Mouse (Mus musculus) ES-E14 (cell line): Measurements from ENCODE around the gene Nme2. TPM values are rescaled to one million over a fixed set of nuclear protein-coding genes. Genes with fewer than 3 reads are reported as not detected.
A peak's percentile ranks its signal among the peaks of the same experiment; 100 is the strongest.

ENCODE experiments used
- DNase-seq: peaks from one replicate; pipeline ENCODE4 v3.0.0-alpha.2; 2013; ENCODE audit warnings: low read depth, low spot score
- H3K27ac ChIP-seq: 2 replicates; pipeline ENCODE4 v1.5.1; 2012; ENCODE audit warnings: low read depth, mild to moderate bottlenecking, low read length, moderate library complexity, mixed read lengths; ENCODE audit not compliant: poor library complexity, insufficient read depth, severe bottlenecking
- H3K36me3 ChIP-seq: 2 replicates; pipeline ENCODE4 v1.6.1; 2012; ENCODE audit warnings: mild to moderate bottlenecking, low read length, moderate library complexity, mixed read lengths; ENCODE audit not compliant: control insufficient read depth, poor library complexity, insufficient read depth, severe bottlenecking
- H3K4me1 ChIP-seq, 2 experiments: fragments of 150-350 bp in 1 of 2; sonication (generic) in 1 of 2; 2 replicates each; pipeline ENCODE4 v1.6.1; 2012; ENCODE audit warnings: low read length in 2 of 2, mild to moderate bottlenecking in 1 of 2, mixed read lengths in 1 of 2; ENCODE audit not compliant: control insufficient read depth in 2 of 2, insufficient read depth in 2 of 2, poor library complexity in 1 of 2
- H3K4me3 ChIP-seq, 2 experiments: fragments of 150-350 bp in 1 of 2; sonication (generic) in 1 of 2; 2 replicates each; pipeline ENCODE4 v1.5.1; 2012; ENCODE audit warnings: low read length in 2 of 2, low read depth in 1 of 2, mild to moderate bottlenecking in 1 of 2, mixed read lengths in 1 of 2; ENCODE audit not compliant: insufficient read depth in 1 of 2, poor library complexity in 1 of 2, severe bottlenecking in 1 of 2
- H3K9ac ChIP-seq: 2 replicates; pipeline ENCODE4 v1.6.1; 2012; ENCODE audit warnings: low read depth, mild to moderate bottlenecking, low read length, mixed read lengths; ENCODE audit not compliant: poor library complexity, insufficient read depth, severe bottlenecking
- H3K9me3 ChIP-seq: fragments of 150-350 bp; sonication (generic); 2 replicates; pipeline ENCODE4 v1.6.1; 2012; ENCODE audit warnings: low read depth, mild to moderate bottlenecking, low read length; ENCODE audit not compliant: control insufficient read depth, insufficient read depth
- CHD2 ChIP-seq: IDR thresholded peaks from 2 replicates; pipeline ENCODE4 v1.6.1; 2014; ENCODE audit warnings: mild to moderate bottlenecking, low read depth, low read length, inconsistent platforms
- HCFC1 ChIP-seq: IDR thresholded peaks from 2 replicates; pipeline ENCODE4 v1.6.1; 2012; ENCODE audit warnings: low read length, inconsistent platforms, borderline replicate concordance; ENCODE audit not compliant: insufficient read depth
- MAFK ChIP-seq: IDR thresholded peaks from 2 replicates; pipeline ENCODE4 v1.6.1; 2014; ENCODE audit warnings: mild to moderate bottlenecking, low read depth, low read length, inconsistent platforms; ENCODE audit not compliant: insufficient read depth
- ZC3H11A ChIP-seq: IDR thresholded peaks from 2 replicates; pipeline ENCODE4 v1.6.1; 2012; ENCODE audit warnings: low read depth, mild to moderate bottlenecking, inconsistent platforms, low read length, borderline replicate concordance
- ZNF384 ChIP-seq: IDR thresholded peaks from 2 replicates; pipeline ENCODE4 v1.6.1; 2012; ENCODE audit warnings: low read depth, low read length, inconsistent platforms
- in situ Hi-C, 2 experiments: fragments of 600-800 bp; cut with MboI; formaldehyde crosslinking; loops; one replicate each; pipeline ENCODE4 v1.15.1; 2025; ENCODE audit warnings: low sequenced_read_pairs in 2 of 2, inconsistent platforms in 1 of 2; ENCODE audit not compliant: unreplicated experiment in 2 of 2
- total RNA-seq: library from RNA; depleted of rRNA; stranded (reverse); fragments of 300-350 nt; gene quantifications from 2 replicates; pipeline ENCODE4 v1.2.3, GENCODE M21; 2012

Nme2 gene
- total RNA-seq, 1 experiment: 1,053 TPM

GRCm38 (mm10) chr11:93969171-93969570 is 13.1 kb upstream of the Nme2 start:
- no peak overlapping the region for H3K4me3 ChIP-seq

GRCm38 (mm10) chr11:93968848-93969128 is 12.7 kb upstream of the Nme2 start:
- H3K4me1 ChIP-seq: peaks cover 0 to 3% of the 10 kb centered on the region in 2 experiments; a peak in 2 of 4 replicates
- in situ Hi-C loops: no loop called here
- H3K4me3 ChIP-seq: peak overlapping the region in 1 of 2 experiments; percentile 32; a peak in 2 of 4 replicates
- H3K9ac ChIP-seq: no peak overlapping the region
- DNase-seq: no peak
- H3K27ac ChIP-seq: no peak overlapping the region
- H3K9me3 ChIP-seq: no peaks in the 10 kb centered on the region
- peaks cover 14% of the 10 kb centered on the region for H3K36me3 ChIP-seq
- TF ChIP-seq CHD2: no peak
- TF ChIP-seq HCFC1: no peak
- TF ChIP-seq ZNF384: no peak
- TF ChIP-seq MAFK: no peak
- TF ChIP-seq ZC3H11A: no peak

More at GRCm38 (mm10) chr11:93969171-93969570, 13.1 kb upstream of the Nme2 start:
- in situ Hi-C loops: no loop called here
- Histone ChIP-seq H3K4me1 (peaks cover 0 to 3% of the 10 kb centered on the region in 2 experiments; a peak in 2 of 4 replicates), H3K27ac (no peak overlapping the region), H3K36me3 (peaks cover 10% of the 10 kb centered on the region), H3K9ac (no peak overlapping the region), H3K9me3 (no peaks in the 10 kb centered on the region)
- TF ChIP-seq MAFK (no peak), ZC3H11A (no peak), CHD2 (no peak), HCFC1 (no peak)
- DNase-seq: no peak

- Histone ChIP-seq H3K4me3 (peak within 1 kb of the TSS; percentile 79 to 92), H3K27ac (peak within 1 kb of the TSS; percentile 68), H3K36me3 (peaks cover 19% of the 10 kb centered on the region), H3K4me1 (peaks cover 0 to 3% of the 10 kb centered on the region in 2 experiments; a peak in 2 of 4 replicates), H3K9me3 (no peaks in the 10 kb centered on the region), H3K9ac (peak within 1 kb of the TSS; percentile 86)
- in situ Hi-C loops: no loop called here
- DNase-seq: peak; percentile 96
- TF ChIP-seq HCFC1: peak; percentile 91
- TF ChIP-seq ZNF384: 0 out of 2 replicates have a peak, but pooled peaks have one; percentile 31
- no peak; the same call in 1 of the 2 replicates for TF ChIP-seq CHD2
- 0 out of 2 replicates have a peak, but pooled peaks have one; percentile 6 for TF ChIP-seq ZC3H11A
These were observed 12.2 kb upstream of the Nme2 start, which contains the start of the genes Gm20390 and Nme1 for GRCm38 (mm10) chr11:93968005-93968847. Gene Gm20390, minus strand, starts transcription at chr11:93968293. Gene Nme1, minus strand, starts transcription at chr11:93968521.

- H3K27ac ChIP-seq: peak overlapping the region; percentile 68
- H3K36me3 ChIP-seq: peaks cover 25% of the 10 kb centered on the region
- no peaks in the 10 kb centered on the region for H3K9me3 ChIP-seq
- peak overlapping the region; percentile 86 for H3K9ac ChIP-seq
- in situ Hi-C loops: no loop called here
- H3K4me1 ChIP-seq: peaks cover 0 to 3% of the 10 kb centered on the region in 2 experiments; a peak in 2 of 4 replicates
- peak overlapping the region; percentile 79 to 92 for H3K4me3 ChIP-seq
- TF ChIP-seq CHD2 (no peak), ZC3H11A (no peak), MAFK (no peak), ZNF384 (no peak), HCFC1 (no peak)
- DNase-seq: no peak
These were observed 11.3 kb upstream of the Nme2 start for GRCm38 (mm10) chr11:93967381-93967780.
